Mouse (Mus musculus): ENCODE data around the gene Rad51b.

DNA sequence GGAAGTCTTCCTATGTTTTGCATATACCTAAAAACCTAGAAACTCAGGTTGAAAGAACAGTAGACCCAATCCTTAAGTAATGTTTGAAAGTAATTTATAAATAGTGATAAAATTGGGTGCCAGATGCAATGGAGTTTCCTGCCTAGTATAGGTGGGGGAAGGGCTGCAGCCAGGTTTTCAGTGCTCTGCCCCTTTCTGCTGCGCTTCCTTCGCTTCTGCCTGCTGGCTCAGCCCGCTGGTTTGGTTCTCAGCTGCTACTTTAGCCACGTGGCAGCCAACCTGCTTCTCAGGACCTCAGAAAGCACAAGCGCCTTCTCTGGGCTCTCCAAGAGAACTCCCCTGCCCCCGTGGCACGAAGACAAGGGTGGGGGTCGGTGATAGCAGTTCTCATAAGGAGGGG, 406.5 kb downstream of the Rad51b start:
- no peak for TF ChIP-seq CTCF (IDR thresholded peaks at IDR 0.05; ENCODE audit: insufficient read depth, low read length)
- TF ChIP-seq POLR2A (IDR thresholded peaks at IDR 0.05; ENCODE audit: borderline replicate concordance, extremely low read depth, low read depth, low read length) = no peak
